Mouse (Mus musculus) activated CD4-positive, CD25-positive, alpha-beta regulatory T cell, adult 9 weeks (primary cell): ENCODE measurements around the gene 4930550C14Rik. TPM values are rescaled to one million over a fixed set of nuclear protein-coding genes. Genes with fewer than 3 reads are reported as not detected.

Experiments used
- polyA plus RNA-seq: library from polyadenylated mRNA; unstranded; fragments of 100-300 nt; shearing (Covaris generic); gene quantifications from one replicate; pipeline ENCODE4 v1.2.1, GENCODE M21; 2017

The 4930550C14Rik gene
- 0.54 TPM for polyA plus RNA-seq

GRCm38 (mm10) chr9:53402291-53402711 lies at the start of gene 4930550C14Rik:
Gene 4930550C14Rik (plus strand): TSS chr9:53402325.

GRCm38 (mm10) chr9:53383951-53384866 lies 17.9 kb upstream of the 4930550C14Rik start, which contains the start of gene Kdelc2:
Gene Kdelc2 (plus strand): TSS chr9:53384025.

Other genes with a start within 250 kb of the 4930550C14Rik start
- 51.7 TPM for gene Ddx10, start 154.3 kb upstream of the 4930550C14Rik start, polyA plus RNA-seq
- 1.0 TPM for gene Exph5, start 100.7 kb upstream of the 4930550C14Rik start, polyA plus RNA-seq
- gene Kdelc2, start 18.3 kb upstream of the 4930550C14Rik start, polyA plus RNA-seq = 1.1 TPM
- gene Atm, start 134.4 kb downstream of the 4930550C14Rik start, polyA plus RNA-seq = 38.0 TPM
- 25.5 TPM for gene Npat, start 134.7 kb downstream of the 4930550C14Rik start, polyA plus RNA-seq
- 64.9 TPM for gene Acat1, start 208.1 kb downstream of the 4930550C14Rik start, polyA plus RNA-seq